Mouse (Mus musculus) olfactory bulb, adult 2 months (tissue): ENCODE results near the gene Tnfrsf25.

Experiments used
- CTCF ChIP-seq: fragments of 200-500 bp; IDR thresholded peaks from 2 replicates; pipeline ENCODE4 v1.5.1; 2012; ENCODE audit warnings: low read depth, mild to moderate bottlenecking, low read length, moderate library complexity; ENCODE audit not compliant: insufficient read depth
- POLR2A ChIP-seq: fragments of 200-500 bp; IDR thresholded peaks from 2 replicates; pipeline ENCODE4 v1.6.1; 2012; ENCODE audit warnings: mild to moderate bottlenecking, low read depth, low read length, moderate library complexity; ENCODE audit not compliant: insufficient read depth

DNA sequence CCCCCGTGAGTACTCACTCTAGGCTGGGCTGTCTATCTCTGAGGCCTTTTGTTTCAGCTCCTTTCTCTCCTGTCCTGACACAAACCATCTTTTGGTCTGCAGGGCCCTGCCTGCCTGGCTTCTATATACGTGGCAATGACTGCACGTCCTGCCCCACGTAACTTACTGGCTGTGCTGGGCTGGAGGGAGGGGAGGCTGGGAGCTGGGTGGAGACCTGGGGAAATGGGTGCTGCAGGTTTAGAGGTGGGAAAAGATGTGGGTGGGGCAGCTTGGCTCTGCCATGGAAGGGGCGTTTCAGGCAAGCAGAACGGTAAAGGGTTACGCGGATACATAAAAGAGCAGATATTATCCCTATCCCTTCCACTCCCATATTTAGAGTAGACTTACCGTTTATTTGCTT is 1.8 kb downstream of the Tnfrsf25 start:
- TF ChIP-seq CTCF, result no peak
- TF ChIP-seq POLR2A, result no peak
